Mouse (Mus musculus) adrenal gland, postnatal 4 days (tissue): ENCODE measurements around the gene Slc2a5. TPM values are rescaled to one million over a fixed set of nuclear protein-coding genes. Genes with fewer than 3 reads are reported as not detected.

Source experiments
- DNase-seq, 2 experiments: peaks; one replicate each; pipeline ENCODE4 v3.0.0; 2021 to 2022; ENCODE audit warnings: low spot score in 2 of 2, mixed read lengths in 2 of 2
- total RNA-seq, 2 experiments: library from RNA; stranded (reverse); gene quantifications; 2 replicates each; pipeline ENCODE4 v1.2.3; 2021

Gene Slc2a5
- total RNA-seq, 2 experiments from 2014 or later = 0.73 to 3.5 TPM

- DNase-seq = peak in 1 of 2 experiments; percentile 66
These were observed 19.0 kb downstream of the Slc2a5 start for GRCm38 (mm10) chr4:150138084-150138543.

- no peak for DNase-seq
These were observed 20.0 kb downstream of the Slc2a5 start for GRCm38 (mm10) chr4:150139090-150139489.

- DNase-seq = no peak
These were observed 21.3 kb downstream of the Slc2a5 start for GRCm38 (mm10) chr4:150140346-150140745.

GRCm38 (mm10) chr4:150144242-150144641, 25.2 kb downstream of the Slc2a5 start:
- DNase-seq = no peak

GRCm38 (mm10) chr4:150146286-150146685, 27.2 kb downstream of the Slc2a5 start:
- DNase-seq = no peak

- DNase-seq = no peak
These were observed 32.0 kb downstream of the Slc2a5 start for GRCm38 (mm10) chr4:150151045-150151444.

GRCm38 (mm10) chr4:150152483-150152882, 33.4 kb downstream of the Slc2a5 start:
- no peak for DNase-seq

GRCm38 (mm10) chr4:150155301-150155700, 36.2 kb downstream of the Slc2a5 start:
- no peak for DNase-seq

GRCm38 (mm10) chr4:150155731-150156130, 36.6 kb downstream of the Slc2a5 start:
- no peak for DNase-seq

GRCm38 (mm10) chr4:150157348-150157882, 38.3 kb downstream of the Slc2a5 start:
- no peak for DNase-seq

GRCm38 (mm10) chr4:150159458-150159857, 40.4 kb downstream of the Slc2a5 start:
- DNase-seq = no peak

GRCm38 (mm10) chr4:150162561-150163169, 43.6 kb downstream of the Slc2a5 start:
- DNase-seq = no peak

GRCm38 (mm10) chr4:150164875-150165274, 45.8 kb downstream of the Slc2a5 start:
- no peak for DNase-seq

- no peak for DNase-seq
These were observed 49.3 kb downstream of the Slc2a5 start for GRCm38 (mm10) chr4:150168406-150168805.

GRCm38 (mm10) chr4:150172107-150172506, 53.0 kb downstream of the Slc2a5 start:
- no peak for DNase-seq

GRCm38 (mm10) chr4:150173281-150173680, 54.2 kb downstream of the Slc2a5 start:
- DNase-seq = no peak

GRCm38 (mm10) chr4:150174027-150174426, 54.9 kb downstream of the Slc2a5 start:
- no peak for DNase-seq

GRCm38 (mm10) chr4:150176535-150176934, 57.5 kb downstream of the Slc2a5 start:
- no peak for DNase-seq

GRCm38 (mm10) chr4:150177122-150177521, 58.0 kb downstream of the Slc2a5 start:
- DNase-seq = no peak

GRCm38 (mm10) chr4:150178131-150178530, 59.0 kb downstream of the Slc2a5 start:
- DNase-seq = no peak

- no peak for DNase-seq
These were observed 62.2 kb downstream of the Slc2a5 start for GRCm38 (mm10) chr4:150181304-150181703.

GRCm38 (mm10) chr4:150188236-150188635, 69.2 kb downstream of the Slc2a5 start:
- no peak for DNase-seq

GRCm38 (mm10) chr4:150192199-150192598, 73.1 kb downstream of the Slc2a5 start:
- no peak for DNase-seq
